Mouse (Mus musculus) cortical plate, adult 2 months (tissue): ENCODE data around the gene Smg6. TPM values are rescaled to one million over a fixed set of nuclear protein-coding genes. Genes with fewer than 3 reads are reported as not detected.

ENCODE experiments used
- H3K27ac ChIP-seq: fragments of 200-500 bp; 2 replicates; pipeline ENCODE4 v1.5.1; 2012; ENCODE audit warnings: low read length, control low read depth, inconsistent platforms; ENCODE audit not compliant: insufficient read depth
- H3K4me1 ChIP-seq: fragments of 200-500 bp; 2 replicates; pipeline ENCODE4 v1.6.1; 2011; ENCODE audit warnings: low read length; ENCODE audit not compliant: control insufficient read depth, insufficient read depth
- H3K4me3 ChIP-seq: fragments of 200-500 bp; 2 replicates; pipeline ENCODE4 v1.5.1; 2011; ENCODE audit warnings: mild to moderate bottlenecking, low read length, control low read depth; ENCODE audit not compliant: insufficient read depth
- CTCF ChIP-seq: fragments of 200-500 bp; IDR thresholded peaks from 2 replicates; pipeline ENCODE4 v1.5.1; 2011; ENCODE audit warnings: mild to moderate bottlenecking, control low read depth, low read length; ENCODE audit not compliant: insufficient read depth; ENCODE audit errors: extremely low read depth
- POLR2A ChIP-seq: fragments of 200-500 bp; IDR thresholded peaks from 2 replicates; pipeline ENCODE4 v1.6.1; 2011; ENCODE audit warnings: mild to moderate bottlenecking, low read length, control low read depth; ENCODE audit not compliant: insufficient read depth; ENCODE audit errors: extremely low read depth
- polyA plus RNA-seq: library from polyadenylated mRNA; depleted of rRNA; stranded (reverse); fragments of >200 nt; gene quantifications from 2 replicates; pipeline ENCODE4 v1.2.3, GENCODE M21; 2012

Smg6 gene
- polyA plus RNA-seq, 1 experiment = 26.9 TPM

GRCm38 (mm10) chr11:75196131-75196530 is 270.5 kb downstream of the Smg6 start:
- Histone ChIP-seq H3K4me3 (peak overlapping the region; percentile 74), H3K27ac (no peak overlapping the region; the same call in 1 of the 2 replicates), H3K4me1 (peaks cover 7% of the 10 kb centered on the region)
- TF ChIP-seq POLR2A (no peak), CTCF (no peak)

- Histone ChIP-seq H3K27ac (no peak overlapping the region), H3K4me1 (peaks cover 8% of the 10 kb centered on the region), H3K4me3 (no peak overlapping the region)
- no peak for TF ChIP-seq POLR2A
- TF ChIP-seq CTCF = no peak
Observed at GRCm38 (mm10) chr11:75197956-75198355, 272.3 kb downstream of the Smg6 start.

DNA sequence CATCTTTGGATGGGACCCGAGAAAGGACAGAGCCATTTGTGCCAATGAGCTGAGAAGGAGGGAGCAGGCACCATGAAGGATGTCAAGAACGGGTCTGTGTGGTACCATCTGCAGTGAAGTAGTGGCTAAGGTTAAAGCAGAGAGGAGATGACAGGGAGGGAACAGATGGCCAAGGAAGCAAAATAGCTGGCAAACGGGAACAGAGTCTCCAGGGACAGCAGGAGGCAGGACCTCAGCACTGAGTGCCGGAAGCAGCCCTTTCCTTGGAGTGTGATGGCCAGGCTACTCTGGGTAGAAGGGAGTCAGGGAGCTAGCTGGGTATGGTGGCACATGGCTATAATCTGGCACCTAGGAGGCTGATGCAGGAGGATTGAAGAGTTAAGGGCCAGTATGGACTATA is 273.2 kb downstream of the Smg6 start:
- Histone ChIP-seq H3K4me1 (peaks cover 8% of the 10 kb centered on the region), H3K4me3 (no peak overlapping the region), H3K27ac (no peak overlapping the region)
- TF ChIP-seq POLR2A = no peak

DNA sequence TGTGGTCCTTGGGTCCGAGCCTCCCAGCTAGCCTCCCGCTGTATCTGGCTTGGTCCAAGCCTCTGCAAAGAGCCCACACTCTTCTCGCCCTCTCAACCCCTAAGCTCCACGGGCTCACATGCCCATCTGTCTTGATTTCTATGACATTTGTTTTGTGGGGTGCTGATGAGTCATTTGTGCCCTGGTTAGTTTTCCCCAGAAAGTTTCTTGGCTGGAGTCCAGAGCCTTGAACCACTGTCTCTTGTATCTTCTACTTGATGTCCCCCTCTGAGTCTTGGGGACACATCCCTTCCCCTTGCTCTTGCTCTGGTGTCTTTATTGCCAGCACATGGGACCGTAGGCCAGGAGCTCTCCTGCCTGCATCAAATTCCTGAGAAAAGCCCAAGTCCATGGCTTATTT is 274.3 kb downstream of the Smg6 start:
- H3K4me3 ChIP-seq = no peak overlapping the region
- peaks cover 8% of the 10 kb centered on the region for H3K4me1 ChIP-seq
- no peak overlapping the region; the same call in 1 of the 2 replicates for H3K27ac ChIP-seq
- no peak for TF ChIP-seq CTCF
- no peak for TF ChIP-seq POLR2A

DNA sequence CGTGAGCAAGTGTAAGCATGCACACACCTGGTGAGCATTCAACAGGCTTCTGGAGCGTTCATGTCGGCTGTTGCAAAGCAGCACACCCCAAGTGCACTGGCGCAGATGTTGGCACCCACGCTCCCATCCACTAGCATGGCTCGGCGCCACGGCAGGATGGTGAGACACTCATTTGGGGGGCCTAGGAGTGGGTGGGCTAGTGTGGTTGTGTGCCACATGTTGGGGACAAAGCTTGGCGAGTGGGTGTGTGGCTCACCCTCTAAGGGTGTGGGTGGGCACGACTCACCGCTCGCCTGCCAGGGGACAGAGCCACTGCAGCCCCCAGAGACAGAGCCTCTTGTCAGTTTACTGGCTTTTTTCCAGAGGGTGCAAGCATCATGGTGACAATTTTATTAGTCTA is 275.3 kb downstream of the Smg6 start:
- no peak overlapping the region for H3K4me3 ChIP-seq
- peaks cover 10% of the 10 kb centered on the region for H3K4me1 ChIP-seq
- TF ChIP-seq CTCF (no peak), POLR2A (no peak)
- H3K27ac ChIP-seq = no peak overlapping the region

DNA sequence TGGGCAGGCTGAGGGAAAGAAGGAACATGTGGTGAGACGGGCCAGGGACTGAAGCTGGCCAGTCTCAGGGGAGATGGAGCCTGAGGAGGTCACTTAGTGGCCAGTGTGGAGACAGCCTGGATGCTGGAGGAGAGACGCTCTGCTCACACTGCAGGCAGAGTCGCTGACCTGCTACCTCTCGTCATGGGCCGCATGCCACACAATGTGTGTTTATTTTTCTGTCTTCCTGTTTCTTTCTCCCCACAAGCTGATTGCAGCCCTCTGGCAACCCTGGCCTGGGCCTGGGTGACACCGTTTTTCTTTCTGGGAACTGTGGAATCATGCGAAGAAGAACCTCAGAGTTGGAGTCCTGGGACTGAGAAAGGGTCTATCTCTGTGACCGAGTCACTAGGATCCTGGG is 276.1 kb downstream of the Smg6 start:
- TF ChIP-seq CTCF (no peak), POLR2A (no peak)
- Histone ChIP-seq H3K4me3 (no peak overlapping the region), H3K4me1 (peaks cover 10% of the 10 kb centered on the region), H3K27ac (no peak overlapping the region)

DNA sequence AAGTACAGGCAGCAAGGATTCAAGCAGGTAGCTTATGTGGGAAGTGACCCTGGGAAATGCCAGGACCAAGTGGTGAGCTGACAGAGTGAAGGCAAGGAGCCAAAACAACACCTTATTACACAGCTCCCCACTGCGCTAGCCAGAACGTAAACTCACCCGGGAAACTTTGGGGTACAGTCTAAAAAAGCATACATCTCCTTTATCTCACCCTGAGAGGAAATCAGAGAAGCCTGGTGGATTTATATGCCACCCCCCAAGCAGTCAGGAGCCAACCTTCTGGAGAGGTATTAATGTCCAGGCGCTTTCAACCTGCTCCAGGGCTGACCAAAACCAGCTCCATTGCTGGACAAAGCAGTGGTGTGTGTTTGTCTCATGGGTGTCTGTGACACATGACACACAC is 278.3 kb downstream of the Smg6 start:
- no peak for TF ChIP-seq CTCF
- TF ChIP-seq POLR2A = no peak
- H3K4me1 ChIP-seq = peaks cover 10% of the 10 kb centered on the region
- H3K27ac ChIP-seq = no peak overlapping the region
- no peak overlapping the region for H3K4me3 ChIP-seq

DNA sequence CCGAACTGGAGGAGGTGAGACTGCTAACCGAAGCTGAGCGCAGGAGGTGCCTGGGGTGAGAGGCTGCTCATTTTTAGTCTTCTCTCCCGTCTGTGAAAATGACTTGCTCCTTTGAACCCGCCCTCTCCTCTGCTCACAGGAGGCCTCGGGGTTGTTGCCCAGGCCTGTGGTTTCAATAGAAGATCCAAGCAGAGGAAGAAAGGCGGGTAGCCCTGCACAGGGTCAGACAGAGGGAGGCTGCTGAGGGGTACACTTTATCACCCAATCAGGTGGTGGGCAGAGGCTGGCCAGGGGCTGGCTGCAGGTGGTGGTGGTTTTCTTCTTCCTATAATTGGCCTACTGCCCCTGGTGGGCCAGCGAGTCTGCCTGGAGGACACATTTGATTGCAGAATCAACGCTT is 278.8 kb downstream of the Smg6 start:
- peaks cover 9% of the 10 kb centered on the region for H3K4me1 ChIP-seq

GRCm38 (mm10) chr11:75206347-75206746 is 280.7 kb downstream of the Smg6 start:
- Histone ChIP-seq H3K4me1 (peaks cover 7% of the 10 kb centered on the region), H3K27ac (no peak overlapping the region), H3K4me3 (no peak overlapping the region)
- TF ChIP-seq CTCF = no peak
- no peak for TF ChIP-seq POLR2A

More for the DNA sequence above, 278.8 kb downstream of the Smg6 start:
- TF ChIP-seq CTCF (no peak), POLR2A (no peak)
- Histone ChIP-seq H3K27ac (no peak overlapping the region), H3K4me3 (no peak overlapping the region)

- no peak overlapping the region for H3K4me3 ChIP-seq
- peaks cover 12% of the 10 kb centered on the region for H3K4me1 ChIP-seq
- 0 out of 2 replicates have a peak overlapping the region, but pooled peaks have one; percentile 44 for H3K27ac ChIP-seq
- TF ChIP-seq CTCF (no peak), POLR2A (no peak)
Observed at GRCm38 (mm10) chr11:75209363-75209762, 283.7 kb downstream of the Smg6 start.
